Mouse (Mus musculus) liver, embryonic 14 days (tissue): ENCODE data around the gene Vmn1r91. TPM values are rescaled to one million over a fixed set of nuclear protein-coding genes. Genes with fewer than 3 reads are reported as not detected.

Source experiments
- polyA plus RNA-seq: library from polyadenylated mRNA; depleted of rRNA; stranded (reverse); fragments of >200 nt; gene quantifications from 2 replicates; pipeline ENCODE4 v1.2.3, GENCODE M21; 2012; rRNA removed

Vmn1r91 gene
- not detected in 2 replicates for polyA plus RNA-seq

GRCm38 (mm10) chr7:20099380-20099779 lies at the start of gene Vmn1r91:
Vmn1r91 (plus strand) TSS chr7:20099680.

GRCm38 (mm10) chr7:20122479-20122878 lies 23.0 kb downstream of the Vmn1r91 start, which contains the start of gene Gm16442:
Gm16442 (minus strand) TSS chr7:20122579.

GRCm38 (mm10) chr7:20138988-20139387 lies 39.5 kb downstream of the Vmn1r91 start, which contains the start of gene Vmn1r93:
Vmn1r93 (minus strand) TSS chr7:20139088.

Other genes starting within 250 kb of the Vmn1r91 start
- 0.03 TPM in 1 of 2 replicates, not detected in the other for gene Gm19345, start 247.7 kb upstream of the Vmn1r91 start, polyA plus RNA-seq
- 0.01 and 0.02 TPM in 2 replicates for gene Ceacam16, start 238.4 kb upstream of the Vmn1r91 start, polyA plus RNA-seq
- 0.01 TPM in 1 of 2 replicates, not detected in the other for gene Ceacam19, start 211.7 kb upstream of the Vmn1r91 start, polyA plus RNA-seq
- gene Pvr, start 178.5 kb upstream of the Vmn1r91 start, polyA plus RNA-seq, result 2.3 TPM in 2 replicates
- 0.09 and 0.12 TPM in 2 replicates for gene Igsf23, start 148.9 kb upstream of the Vmn1r91 start, polyA plus RNA-seq
- gene Ceacam20, start 134.3 kb upstream of the Vmn1r91 start, polyA plus RNA-seq, result not detected in 2 replicates
- not detected in 2 replicates for gene Nlrp9b, start 108.2 kb upstream of the Vmn1r91 start, polyA plus RNA-seq
- not detected in 2 replicates for gene Gm16442, start 22.9 kb downstream of the Vmn1r91 start, polyA plus RNA-seq
- not detected in 2 replicates for gene Vmn1r93, start 39.4 kb downstream of the Vmn1r91 start, polyA plus RNA-seq
- not detected in 2 replicates for gene Vmn1r94, start 68.7 kb downstream of the Vmn1r91 start, polyA plus RNA-seq
- gene Vmn1r95, start 94.0 kb downstream of the Vmn1r91 start, polyA plus RNA-seq, result not detected in 2 replicates
- gene Gm6164, start 105.9 kb downstream of the Vmn1r91 start, polyA plus RNA-seq, result not detected in 2 replicates
- not detected in 2 replicates for gene Gm4498, start 134.1 kb downstream of the Vmn1r91 start, polyA plus RNA-seq
- gene Gm5890, start 163.2 kb downstream of the Vmn1r91 start, polyA plus RNA-seq, result not detected in 2 replicates
- not detected in 2 replicates for gene Gm4133, start 234.4 kb downstream of the Vmn1r91 start, polyA plus RNA-seq